Mouse (Mus musculus): ENCODE results near the gene Plekhh2. TPM values are rescaled to one million over a fixed set of nuclear protein-coding genes. Genes with fewer than 3 reads are reported as not detected.

The Plekhh2 gene
- total RNA-seq (2021): 1 to 10 TPM; 3.2 to 5.4 TPM

GRCm38 (mm10) chr17:84511682-84512515 is at the start of gene Plekhh2:
Gene Plekhh2, plus strand, starts transcription at chr17:84511895.
- intact Hi-C loops (cut with DNase I): no loop called here
- peak; percentile 79 to 90 for DNase-seq (ENCODE audit: extremely low spot score in 1 of 2, low spot score in 2 of 2)

- intact Hi-C loops (cut with DNase I): no loop called here
- peak; percentile 98 for DNase-seq (ENCODE audit: extremely low spot score in 1 of 2, low spot score in 2 of 2)
These were observed 45.7 kb upstream of the Plekhh2 start, which contains the start of gene Thada for GRCm38 (mm10) chr17:84465753-84466608. Gene Thada, minus strand, starts transcription at chr17:84466205.

GRCm38 (mm10) chr17:84474312-84474711 is 37.4 kb upstream of the Plekhh2 start:
- peak in 1 of 2 experiments; percentile 17 for DNase-seq (ENCODE audit: extremely low spot score in 1 of 2, low spot score in 2 of 2)
- intact Hi-C loops (cut with DNase I): loop anchor here (10.0 kb wide), 1 partner anchor 150 kb away; the partner anchor contains the start of gene Dync2li1

DNA sequence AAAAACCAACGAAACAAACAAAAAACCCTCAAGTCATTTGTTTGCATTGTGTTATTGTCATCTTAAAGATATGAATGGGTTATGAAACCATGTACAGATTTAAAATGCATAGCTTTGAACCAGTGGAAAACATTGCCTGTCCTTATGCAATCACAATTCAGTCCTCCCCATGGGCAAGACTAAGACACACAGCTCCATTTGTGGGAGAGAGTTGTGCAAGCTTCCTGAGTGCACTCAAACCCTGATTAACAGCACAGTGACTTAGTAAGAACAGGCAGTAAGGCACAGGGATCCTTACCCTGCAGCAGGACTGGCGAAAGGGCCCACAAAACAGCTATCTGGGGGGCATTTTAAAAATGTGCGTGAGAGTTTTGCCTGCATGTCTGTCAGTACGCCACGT is 34.5 kb upstream of the Plekhh2 start:
- intact Hi-C loops (cut with DNase I): loop anchor here (10.0 kb wide), 1 partner anchor 148 kb away; the partner anchor contains the start of gene Dync2li1
- no peak for DNase-seq (ENCODE audit: extremely low spot score in 1 of 2, low spot score in 2 of 2)

- DNase-seq (ENCODE audit: extremely low spot score in 1 of 2, low spot score in 2 of 2): no peak
- intact Hi-C loops (cut with DNase I): loop anchor here (10.0 kb wide), 1 partner anchor 147 kb away; the partner anchor contains the start of gene Dync2li1
These were observed 33.4 kb upstream of the Plekhh2 start for GRCm38 (mm10) chr17:84478276-84478675.

DNA sequence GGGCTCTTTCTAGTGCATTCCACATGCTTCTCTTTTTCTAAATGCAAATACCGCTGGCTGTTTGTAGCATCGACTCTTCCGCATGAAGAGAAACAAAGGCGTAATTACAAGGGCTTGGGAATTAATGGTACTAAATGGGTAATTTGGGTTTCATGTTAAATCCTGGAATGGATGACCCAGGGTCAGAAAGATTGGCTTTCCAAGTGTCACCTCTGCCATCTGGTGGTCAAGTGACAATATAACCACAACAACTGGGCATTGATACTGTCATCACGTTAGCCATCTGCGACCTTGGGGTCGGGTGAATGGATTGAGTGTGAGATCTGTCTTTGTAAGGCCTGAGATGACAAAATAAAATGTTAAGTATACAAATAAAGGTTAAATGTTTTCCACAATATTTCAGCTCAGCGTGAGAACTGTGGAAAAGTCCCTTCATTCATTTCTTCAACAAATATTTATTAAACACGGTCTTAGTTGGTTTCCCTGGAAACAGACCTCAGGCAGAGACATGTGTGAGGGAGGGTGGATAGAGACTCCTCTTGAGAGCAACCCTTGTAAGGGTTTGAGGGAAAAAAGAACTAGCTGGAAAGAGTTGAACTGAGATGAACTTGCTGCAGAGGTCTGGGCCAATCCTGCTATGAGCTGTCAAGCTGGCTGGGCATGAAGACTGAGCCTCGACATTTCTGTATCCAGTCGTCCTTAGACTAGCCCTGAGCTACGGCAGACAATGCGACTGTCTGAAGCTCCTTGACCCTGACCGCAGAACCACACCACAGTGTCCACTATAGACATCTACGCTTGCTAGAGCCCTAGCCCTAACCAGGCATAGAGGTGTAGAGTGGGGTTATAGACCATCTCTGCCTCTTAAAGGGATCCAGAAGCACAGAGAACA is 31.0 kb upstream of the Plekhh2 start:
- intact Hi-C loops (cut with DNase I): no loop called here
- DNase-seq (ENCODE audit: extremely low spot score in 1 of 2, low spot score in 2 of 2): no peak

DNA sequence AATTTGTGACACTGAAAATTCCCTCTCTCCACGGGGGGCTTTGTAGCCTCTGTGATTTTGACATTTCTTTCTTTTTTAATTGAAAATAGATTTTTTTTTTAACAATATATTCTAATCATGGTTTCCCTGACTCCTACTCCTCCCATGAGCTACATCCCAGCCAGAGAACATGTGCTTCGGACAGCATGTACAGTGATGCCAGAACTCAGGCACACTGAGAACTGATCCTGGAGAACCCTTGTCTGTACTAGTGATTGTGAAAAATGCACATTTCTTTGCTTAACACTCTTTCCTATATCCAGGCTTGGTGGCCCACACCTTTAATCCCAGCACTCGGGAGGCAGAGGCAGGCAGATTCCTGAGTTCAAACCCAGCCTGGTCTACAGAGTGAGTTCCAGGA is 28.9 kb upstream of the Plekhh2 start:
- no peak for DNase-seq (ENCODE audit: extremely low spot score in 1 of 2, low spot score in 2 of 2)
- intact Hi-C loops (cut with DNase I): no loop called here

DNA sequence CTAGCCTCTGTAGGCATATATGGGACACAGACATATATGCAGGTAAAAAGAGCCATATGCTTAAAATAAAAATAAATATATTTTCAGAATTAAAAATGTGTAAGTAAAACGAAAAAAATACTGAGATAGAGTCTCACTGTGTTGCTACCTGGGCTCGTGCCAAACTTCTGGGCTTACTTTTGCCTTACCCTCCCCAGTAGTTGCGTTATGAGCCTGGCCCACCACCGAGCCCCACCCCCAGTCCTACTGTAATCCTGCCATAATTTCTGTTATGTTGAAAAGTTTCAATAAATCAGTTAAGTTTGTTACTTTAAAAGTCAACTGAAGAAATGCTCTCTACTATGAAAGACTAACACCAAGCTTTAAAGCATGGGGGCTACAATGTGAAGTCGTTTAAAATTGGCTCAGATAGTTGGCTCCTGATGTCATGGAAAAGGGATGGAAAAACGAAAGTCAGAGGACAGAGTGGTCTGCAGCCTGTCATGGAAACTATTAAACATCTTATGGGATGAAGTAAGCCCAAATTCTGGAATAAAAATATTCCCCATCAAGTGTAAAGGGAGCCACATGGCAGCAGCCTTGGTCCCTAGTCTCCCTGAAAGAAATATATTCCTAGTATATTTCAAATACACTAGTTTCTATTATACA is 27.9 kb upstream of the Plekhh2 start:
- no peak for DNase-seq (ENCODE audit: extremely low spot score in 1 of 2, low spot score in 2 of 2)
- intact Hi-C loops (cut with DNase I): no loop called here

DNA sequence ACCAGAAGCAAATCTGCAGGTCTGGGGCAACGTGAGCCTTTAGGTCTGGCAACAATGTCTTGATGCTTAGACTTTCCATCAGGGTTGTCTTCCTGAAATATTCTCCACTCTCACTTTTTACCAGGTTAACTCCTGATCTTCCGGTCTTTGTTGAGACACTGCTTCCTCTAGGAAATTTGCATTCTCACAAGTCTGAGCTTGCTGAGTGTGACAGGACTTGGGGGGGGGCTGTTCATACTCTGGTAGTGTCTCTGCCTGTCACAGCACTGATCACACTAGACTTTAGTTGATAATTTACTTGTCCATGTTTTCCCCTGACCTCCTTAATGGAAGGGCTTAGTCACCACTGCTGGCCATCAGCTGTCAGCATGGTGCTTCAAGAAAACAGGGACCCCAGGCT is 24.3 kb upstream of the Plekhh2 start:
- DNase-seq (ENCODE audit: extremely low spot score in 1 of 2, low spot score in 2 of 2): no peak
- intact Hi-C loops (cut with DNase I): no loop called here

- peak in 1 of 2 experiments; percentile 63 for DNase-seq (ENCODE audit: extremely low spot score in 1 of 2, low spot score in 2 of 2)
These were observed 19.3 kb upstream of the Plekhh2 start for GRCm38 (mm10) chr17:84492255-84492880.

DNA sequence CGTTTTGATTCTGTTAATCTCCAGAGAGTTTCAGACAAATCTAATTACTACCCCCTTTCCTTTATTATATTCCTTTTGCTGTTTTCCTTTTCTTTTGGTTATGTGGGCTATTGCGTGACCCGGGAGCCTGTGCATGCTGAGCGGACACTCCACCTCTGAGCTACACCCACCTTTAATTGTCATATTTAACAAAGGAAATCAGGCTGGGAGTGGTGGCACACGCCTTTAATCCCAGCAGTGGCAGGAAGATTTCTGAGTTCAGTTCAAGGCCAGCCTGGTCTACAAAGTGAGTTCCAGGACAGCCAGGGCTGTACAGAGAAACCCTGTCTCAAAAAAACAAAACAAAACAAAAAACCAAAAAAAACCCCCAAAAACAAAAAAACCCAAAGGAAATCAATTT is 14.7 kb upstream of the Plekhh2 start:
- intact Hi-C loops (cut with DNase I): no loop called here
- DNase-seq (ENCODE audit: extremely low spot score in 1 of 2, low spot score in 2 of 2): no peak

More at GRCm38 (mm10) chr17:84492255-84492880, 19.3 kb upstream of the Plekhh2 start:
- intact Hi-C loops (cut with DNase I): no loop called here

GRCm38 (mm10) chr17:84497559-84497958 is 14.1 kb upstream of the Plekhh2 start:
- no peak for DNase-seq (ENCODE audit: extremely low spot score in 1 of 2, low spot score in 2 of 2)
- intact Hi-C loops (cut with DNase I): no loop called here

- intact Hi-C loops (cut with DNase I): no loop called here
- DNase-seq (ENCODE audit: extremely low spot score in 1 of 2, low spot score in 2 of 2): no peak
These were observed 13.6 kb upstream of the Plekhh2 start for GRCm38 (mm10) chr17:84497972-84498604.

GRCm38 (mm10) chr17:84498639-84499038 is 13.1 kb upstream of the Plekhh2 start:
- DNase-seq (ENCODE audit: extremely low spot score in 1 of 2, low spot score in 2 of 2): peak in 1 of 2 experiments; percentile 35

DNA sequence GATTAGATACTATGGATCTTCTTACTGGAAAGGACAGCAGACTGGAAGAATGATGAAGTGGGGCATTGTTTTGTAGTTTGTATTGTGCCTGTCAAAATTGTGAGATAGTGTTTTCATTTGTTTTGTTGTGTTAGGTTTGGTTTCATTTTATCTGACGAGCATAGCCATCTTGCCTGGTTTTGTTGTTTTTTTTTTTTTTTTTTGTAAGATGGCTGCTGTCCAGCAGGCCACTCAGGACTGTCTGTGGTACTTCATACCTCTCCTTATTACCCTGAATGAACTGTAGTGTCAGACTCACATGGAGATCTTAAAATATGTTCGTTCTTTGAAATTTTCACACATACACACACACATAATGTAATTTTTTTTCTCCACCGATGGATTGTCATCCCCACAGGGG is 9.4 kb upstream of the Plekhh2 start:
- no peak for DNase-seq (ENCODE audit: extremely low spot score in 1 of 2, low spot score in 2 of 2)
- intact Hi-C loops (cut with DNase I): no loop called here

More at GRCm38 (mm10) chr17:84498639-84499038, 13.1 kb upstream of the Plekhh2 start:
- intact Hi-C loops (cut with DNase I): no loop called here

GRCm38 (mm10) chr17:84505922-84506321 is 5.8 kb upstream of the Plekhh2 start:
- intact Hi-C loops (cut with DNase I): no loop called here
- no peak for DNase-seq (ENCODE audit: extremely low spot score in 1 of 2, low spot score in 2 of 2)

DNA sequence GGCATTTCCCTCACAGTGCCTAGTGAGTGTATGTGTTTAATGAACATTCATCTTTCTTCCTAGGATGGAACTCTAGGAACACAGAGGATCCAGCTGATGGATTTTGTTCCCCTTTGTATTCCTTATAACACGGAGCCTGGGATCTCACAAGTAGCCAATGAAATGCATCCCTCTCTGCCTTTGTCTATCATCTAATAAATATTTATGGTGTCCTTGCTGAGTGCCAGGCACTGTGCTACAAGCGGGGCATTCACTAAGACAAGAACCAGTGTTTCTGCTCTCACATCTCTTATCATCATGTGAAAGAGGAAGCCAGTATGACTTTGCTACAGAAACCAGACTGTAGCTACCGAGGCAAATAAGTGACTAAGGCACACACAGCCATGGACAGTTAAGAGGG is 3.0 kb upstream of the Plekhh2 start:
- no peak for DNase-seq (ENCODE audit: extremely low spot score in 1 of 2, low spot score in 2 of 2)
- intact Hi-C loops (cut with DNase I): no loop called here
